Mouse (Mus musculus) ES-CJ7 (cell line): ENCODE results near the gene Alk.
A peak's percentile ranks its signal among the peaks of the same experiment; 100 is the strongest.

ENCODE experiments used
- DNase-seq: peaks from one replicate; pipeline ENCODE4 v3.0.0; 2011; ENCODE audit warnings: low read depth, low spot score

Gene Alk

DNA sequence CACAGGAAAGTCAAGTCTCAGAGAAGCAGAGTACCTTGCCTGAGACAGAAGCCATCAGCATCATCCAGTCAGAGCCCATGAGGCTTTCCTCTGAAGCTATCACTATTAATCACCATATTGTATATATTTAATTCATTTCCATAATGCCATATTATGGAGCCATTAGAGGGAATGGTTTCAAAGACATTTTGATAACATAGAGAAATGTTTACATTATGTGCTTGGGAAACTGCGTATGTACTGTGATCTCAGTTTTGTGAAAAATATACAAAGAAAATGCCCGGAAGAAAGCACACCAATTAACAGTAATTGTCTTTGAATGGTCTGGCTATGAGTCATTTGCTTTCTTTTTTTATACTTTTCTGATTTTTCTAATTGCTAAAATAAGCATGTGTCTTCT, 203.1 kb downstream of the Alk start:
- DNase-seq: no peak

DNA sequence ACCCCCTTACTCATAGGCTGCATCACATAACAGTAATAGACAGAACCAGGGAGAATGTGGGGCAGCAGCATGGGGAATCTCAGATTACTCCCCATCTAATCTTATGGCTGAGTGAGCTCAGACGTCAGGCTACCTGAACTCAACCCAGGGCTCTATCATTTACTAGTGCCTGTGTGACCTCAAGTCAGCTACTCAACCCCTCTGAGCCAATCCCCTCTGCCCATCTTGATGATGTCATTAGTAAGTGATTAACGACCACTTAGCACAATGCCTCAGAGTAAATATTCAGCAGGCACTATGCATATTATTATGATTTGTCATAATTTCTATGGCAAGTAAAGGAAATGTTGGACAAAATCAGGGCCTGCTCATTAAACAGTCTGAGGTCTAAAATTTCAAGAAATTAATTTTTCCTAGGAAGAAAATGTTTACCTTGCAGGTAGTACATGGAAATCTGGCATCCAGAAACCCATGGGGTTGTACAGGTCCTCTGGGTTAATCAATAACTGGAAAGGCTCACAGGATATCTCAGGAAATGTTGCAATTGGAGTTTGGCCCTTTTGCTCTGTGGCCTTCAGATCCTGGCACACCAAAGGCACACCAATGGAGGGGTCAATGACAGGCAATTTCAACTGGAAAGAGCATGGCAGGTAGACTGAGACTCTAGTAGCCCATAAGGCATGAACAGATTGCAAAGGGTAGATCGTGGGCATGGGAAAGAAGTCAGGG, 204.9 kb downstream of the Alk start:
- DNase-seq: no peak

DNA sequence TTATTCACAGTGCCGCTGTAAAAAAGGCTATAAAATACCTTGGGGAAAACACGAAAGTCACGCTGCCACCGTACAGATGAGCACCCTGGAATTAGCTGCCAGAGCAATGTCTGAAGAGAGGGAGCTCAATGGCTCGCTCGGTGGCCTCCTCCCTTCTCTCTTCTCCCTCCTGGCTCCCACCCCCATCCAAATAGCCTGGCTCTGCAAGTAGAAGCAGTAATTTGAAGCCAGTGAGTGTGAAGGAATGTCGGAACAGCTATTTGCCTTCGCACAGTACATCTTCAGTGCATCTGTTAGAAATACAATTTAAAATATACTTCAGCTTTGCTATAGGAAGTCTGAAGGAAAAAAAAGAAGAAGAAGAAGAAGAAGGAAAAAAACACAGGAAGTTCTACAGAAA, 208.5 kb downstream of the Alk start:
- DNase-seq: no peak

DNA sequence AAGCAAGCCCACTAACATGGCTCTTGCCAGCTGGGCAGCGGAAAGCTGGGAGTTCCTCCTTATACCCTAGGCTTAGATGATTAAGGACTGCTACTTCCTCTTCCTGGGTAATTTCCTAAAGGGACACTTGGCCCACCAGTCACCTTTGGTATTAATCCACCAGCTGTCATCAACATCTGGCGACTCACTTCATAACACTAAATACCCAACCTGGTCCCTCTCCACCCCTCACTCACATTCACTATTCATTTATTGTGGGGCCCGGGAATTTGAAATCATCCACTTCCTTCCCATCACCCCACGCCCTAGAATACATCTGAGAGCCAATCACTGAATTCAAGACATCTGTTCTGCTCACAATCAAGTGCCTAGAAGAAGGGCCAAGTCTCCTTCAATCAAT, 235.4 kb downstream of the Alk start:
- no peak for DNase-seq

DNA sequence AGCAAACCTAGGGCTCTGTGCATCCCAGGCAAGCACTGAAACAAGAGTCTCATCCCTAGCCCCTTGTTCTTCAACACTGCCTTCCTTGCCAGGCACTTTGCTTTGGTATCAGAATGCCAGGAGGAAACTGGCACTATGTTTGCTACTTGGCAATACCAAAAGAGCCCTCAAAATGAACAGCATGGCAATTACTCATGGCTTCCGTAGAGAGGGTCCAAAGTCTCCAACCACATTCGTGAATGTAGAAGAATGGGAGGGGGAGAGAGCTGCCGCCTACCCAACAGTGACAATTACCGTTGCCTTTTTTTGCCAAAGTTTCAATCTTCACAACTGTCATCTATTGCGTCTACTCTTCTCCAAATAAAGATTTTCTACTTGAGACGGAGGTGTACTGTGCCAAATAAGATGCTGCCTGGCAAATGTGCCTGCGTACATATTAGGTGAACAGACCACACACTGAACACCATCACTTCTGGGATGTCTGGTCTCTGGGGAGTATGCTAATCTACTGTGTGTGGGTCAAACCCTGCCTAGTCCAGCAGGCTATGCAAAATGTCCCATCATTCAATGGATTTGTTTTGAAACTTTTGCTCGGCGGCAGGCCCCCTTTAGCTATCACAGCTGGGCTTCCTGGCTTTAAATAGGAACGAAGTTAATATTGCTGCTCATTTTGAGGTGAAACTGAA, 241.5 kb downstream of the Alk start:
- DNase-seq: no peak

DNA sequence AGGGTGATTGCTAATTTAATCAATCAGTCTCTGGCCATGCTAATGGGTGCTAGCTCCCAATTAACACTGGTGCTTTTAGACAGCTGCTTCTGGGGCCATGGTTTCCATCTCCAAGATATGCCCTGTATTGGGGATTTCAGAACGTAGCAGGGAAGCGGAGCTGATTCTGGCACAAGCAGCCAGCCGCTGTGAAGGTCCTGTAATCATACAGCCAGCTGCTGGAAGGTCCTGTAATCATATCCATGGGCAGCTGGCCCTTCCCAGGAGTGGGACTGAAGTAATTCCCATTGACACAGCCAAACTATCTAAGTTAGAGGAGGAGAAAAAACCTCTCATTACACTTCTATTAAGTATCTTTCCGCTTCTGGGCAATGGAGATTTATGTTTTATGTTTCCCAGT, 242.5 kb downstream of the Alk start:
- no peak for DNase-seq

DNA sequence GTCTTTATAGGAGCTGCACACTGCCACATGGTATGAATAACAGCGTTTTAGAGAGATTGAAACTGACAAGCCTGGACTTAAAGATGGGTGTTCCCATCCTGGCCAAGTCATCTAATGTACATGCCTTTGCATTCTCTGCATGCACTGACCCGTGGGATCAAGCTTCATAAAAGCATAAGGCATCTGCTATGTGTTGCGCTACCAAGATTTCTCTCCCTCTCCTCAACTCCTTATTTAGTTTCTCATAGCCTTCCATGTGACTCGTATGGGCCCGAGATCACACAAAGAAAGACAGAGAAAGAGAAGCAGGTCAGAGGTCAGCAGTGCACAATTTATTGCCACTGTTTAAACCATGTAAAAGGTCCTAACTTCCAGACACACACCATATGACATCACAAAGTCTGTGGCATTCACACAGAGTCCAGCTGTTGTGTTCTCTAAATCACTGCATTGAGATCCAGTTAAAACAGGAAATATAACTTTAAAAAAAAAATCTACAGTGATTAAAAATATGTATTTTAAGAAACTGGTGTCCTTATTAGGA, 247.6 kb downstream of the Alk start:
- DNase-seq: no peak

DNA sequence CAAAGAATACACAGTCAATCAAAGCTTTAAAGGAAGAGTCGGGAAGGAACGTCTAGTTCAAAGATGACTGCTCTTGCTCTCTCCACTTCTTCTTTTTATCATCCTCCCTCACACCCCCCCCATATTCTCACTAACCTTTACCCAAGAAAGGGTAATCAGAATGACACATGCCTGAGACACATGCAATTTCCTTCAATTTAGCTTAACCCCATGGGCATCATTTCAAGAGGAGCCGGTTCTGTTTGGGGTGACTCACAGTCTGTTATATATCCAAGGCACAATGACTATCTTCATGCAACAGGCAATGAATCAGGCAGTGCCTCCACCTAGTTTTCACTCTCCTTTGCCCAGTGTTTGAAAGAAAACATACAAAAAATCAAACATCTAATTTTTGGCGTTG, 265.0 kb downstream of the Alk start:
- no peak for DNase-seq

DNA sequence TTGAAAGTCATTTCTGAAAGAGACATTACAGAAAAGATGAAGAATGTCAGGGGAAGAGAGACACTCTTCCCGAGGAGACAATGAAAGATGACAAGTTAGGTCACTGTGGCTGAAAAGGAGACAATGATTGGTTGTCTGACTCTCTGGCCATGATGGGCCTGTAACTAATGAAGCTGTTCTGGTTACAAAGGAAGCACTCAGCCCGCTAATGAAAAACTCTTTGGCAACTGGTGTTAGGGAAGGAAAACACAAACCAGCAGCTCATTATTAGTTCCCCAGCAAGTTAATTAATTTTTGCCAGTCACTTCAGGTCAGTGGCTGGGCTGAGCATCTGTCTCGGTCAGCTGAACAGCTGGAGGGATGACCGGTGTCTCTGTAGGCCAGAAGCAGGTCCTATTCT, 271.5 kb downstream of the Alk start:
- no peak for DNase-seq

DNA sequence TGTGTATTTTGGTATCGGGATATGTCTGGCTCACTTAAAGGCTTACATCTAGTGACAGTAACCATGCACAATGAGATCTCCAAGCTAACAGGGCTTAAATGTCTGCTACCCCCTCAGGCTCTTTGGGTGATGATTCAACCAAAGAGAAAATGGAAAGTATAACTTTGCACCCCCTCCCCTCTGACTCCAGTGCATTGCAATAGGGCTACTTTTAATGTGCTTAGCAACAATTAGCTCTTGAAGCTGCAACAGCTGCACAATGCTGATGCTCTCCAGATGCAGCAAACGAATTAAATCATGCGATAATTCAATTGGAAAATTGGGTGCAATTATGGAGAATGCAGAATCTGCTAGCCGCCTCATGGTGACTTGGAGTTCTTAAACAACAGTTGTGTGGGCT, 278.5 kb downstream of the Alk start:
- no peak for DNase-seq

DNA sequence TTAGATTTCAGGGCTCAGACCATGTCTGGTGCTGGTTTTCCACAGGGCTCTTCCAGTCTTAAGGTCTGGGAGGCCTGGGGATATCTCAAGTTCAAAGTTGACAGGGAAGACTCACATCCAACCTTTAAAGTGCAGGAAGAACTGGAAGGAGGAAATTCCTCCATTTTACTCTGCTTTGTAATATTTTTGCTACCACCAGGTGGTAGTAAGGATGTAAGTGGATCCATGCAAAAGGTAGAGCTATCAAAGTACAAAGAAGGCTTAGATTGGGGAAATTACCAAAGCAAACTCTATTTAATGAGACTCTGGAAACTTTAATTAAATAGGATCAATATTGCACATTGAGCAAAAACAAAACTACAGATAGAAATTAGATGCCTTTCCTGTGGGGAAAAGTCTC, 284.9 kb downstream of the Alk start:
- DNase-seq: peak; percentile 6

DNA sequence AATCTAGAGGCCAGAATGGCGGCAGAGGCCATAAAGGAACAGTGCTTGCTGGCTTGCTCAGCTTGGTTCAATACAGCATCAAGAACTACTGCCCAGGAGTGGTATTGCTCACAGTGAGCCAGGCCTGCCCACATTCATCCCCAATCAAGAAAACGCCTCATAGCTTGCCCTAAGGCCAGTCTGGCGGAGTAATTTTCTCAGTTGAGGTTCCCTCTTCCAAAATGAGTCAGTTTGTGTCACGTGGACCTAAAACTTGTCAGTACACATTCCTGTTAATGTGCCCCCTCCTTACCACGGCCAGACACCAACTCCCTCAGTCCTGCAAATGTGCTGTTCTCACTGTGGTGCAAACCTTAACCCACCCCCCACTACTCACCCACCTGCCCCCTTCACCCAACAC, 304.8 kb downstream of the Alk start:
- DNase-seq: no peak

DNA sequence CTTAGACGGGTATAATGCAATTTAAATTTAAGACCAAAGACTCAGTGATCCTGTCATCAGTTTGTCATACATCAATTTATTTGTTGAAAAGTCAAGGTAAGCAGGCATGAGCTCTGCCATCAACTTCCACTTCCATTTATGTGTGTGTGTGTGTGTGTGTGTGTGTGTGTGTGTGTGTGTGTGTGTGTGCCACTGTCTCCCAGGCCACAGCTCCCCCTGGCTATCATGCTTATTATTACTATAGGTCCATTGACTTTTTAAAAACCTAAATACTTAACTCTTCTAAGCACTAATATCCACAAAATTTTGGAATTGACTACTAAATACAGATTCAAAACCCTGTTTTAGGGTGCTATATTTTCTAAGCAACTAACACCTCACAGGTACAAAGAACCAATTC, 308.1 kb downstream of the Alk start:
- no peak for DNase-seq

DNA sequence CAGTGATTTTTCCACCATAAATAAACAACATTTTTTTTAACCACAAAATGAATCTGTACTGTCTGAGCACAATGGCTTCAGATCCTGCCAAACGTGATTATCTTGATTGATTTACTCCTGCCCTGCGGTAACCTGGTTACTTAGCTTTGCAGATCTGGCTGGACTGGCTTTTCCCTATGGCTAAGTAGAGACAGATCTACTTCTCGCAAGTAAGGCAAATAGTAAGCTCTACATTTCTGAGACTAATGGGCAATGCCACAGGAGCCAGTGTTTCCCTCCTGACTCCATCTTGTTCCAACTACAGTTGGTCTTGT, 311.2 kb downstream of the Alk start:
- DNase-seq: no peak

DNA sequence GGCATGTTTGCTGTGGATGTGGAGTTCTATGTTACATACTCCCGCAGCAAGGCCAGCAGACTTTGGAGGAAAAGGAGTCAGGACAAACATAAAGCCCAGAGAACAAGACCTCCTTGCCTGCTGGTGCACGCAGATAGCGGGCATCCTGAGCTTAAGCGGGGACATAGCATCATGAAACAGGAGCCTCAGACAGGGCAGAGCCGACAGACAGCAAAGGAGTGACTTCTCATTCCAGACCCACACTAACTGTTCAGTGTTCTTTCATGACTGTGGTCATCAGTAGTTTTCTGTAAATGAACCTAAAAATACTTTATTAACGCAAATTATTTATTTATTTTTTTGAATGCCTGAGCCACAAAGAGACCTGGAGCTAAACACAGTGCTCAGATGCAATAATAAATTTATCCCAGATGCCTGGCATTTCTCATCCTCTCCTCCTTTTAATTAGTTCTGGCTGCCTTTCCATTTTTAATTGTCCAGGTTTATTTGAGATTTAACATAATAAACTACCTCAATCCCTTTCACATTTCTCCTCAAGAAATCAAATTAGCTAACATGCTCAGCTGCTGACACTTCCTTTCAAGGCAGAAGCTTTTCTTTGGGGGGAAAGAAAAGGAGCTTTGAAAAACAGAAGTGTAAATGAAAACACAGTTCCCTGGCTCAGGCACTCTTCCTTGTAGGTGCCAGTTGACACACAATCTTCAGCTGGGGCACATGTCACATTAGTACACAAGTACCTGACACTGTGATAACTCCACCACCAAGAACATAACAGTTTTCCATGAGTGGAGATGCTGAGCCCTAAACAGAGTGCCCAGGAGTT, 311.8 kb downstream of the Alk start:
- no peak for DNase-seq

DNA sequence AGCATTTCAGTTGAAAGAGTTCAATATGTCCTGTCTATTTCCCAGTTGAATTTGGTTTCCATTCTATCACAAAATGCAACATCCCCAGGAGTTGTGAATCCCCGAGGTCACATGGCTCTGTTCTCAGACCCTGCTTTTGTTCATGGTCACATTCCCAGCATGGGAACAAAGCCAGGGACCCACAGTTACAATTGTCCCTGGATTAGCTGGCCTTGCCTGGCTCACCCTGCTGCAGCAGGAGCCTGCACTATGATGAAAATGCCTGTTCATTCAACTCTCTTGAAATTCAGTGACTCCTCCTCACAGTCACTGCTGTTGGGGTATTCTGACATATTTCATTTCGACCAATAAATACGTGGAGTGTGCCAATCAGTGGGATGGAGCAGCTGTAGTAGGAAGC, 318.5 kb downstream of the Alk start:
- no peak for DNase-seq

DNA sequence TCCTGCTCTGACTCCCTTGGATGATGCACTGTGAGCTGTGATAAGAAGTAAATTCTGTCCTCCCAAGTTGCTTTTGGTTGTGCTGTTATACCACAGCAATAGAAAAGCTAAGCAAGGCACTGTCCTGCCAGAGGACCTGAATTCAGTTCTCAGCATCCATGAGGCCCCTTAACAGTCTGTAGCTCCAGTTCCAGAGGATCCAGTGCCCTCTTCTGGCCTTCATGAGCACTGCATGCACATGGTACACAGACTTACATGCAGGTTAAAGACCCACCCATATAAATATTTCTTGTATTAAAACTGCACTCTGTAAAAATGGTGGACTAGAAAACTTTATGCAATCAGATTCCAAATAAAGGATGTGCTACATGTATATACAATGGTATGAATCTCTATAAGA, 326.1 kb downstream of the Alk start:
- peak; percentile 34 for DNase-seq

DNA sequence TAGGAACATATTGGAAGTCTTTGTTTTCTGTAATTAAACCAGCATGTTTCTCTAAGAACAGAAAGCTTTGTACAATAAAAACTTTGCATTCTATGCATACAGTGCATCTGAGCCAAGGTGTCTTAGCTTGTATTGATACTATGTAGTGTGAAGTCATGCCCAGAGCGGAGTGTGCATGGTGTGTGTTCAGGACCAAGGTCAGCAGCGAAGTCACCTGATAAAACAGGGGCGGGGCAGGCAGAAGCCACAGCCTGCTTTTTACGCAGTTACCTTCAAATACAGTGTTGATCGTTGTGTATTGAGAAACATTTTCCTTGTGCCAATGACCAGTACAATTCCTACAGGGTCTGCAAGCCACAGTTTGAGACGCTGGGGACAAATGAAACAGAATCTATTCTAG, 327.6 kb downstream of the Alk start:
- DNase-seq: peak; percentile 25

DNA sequence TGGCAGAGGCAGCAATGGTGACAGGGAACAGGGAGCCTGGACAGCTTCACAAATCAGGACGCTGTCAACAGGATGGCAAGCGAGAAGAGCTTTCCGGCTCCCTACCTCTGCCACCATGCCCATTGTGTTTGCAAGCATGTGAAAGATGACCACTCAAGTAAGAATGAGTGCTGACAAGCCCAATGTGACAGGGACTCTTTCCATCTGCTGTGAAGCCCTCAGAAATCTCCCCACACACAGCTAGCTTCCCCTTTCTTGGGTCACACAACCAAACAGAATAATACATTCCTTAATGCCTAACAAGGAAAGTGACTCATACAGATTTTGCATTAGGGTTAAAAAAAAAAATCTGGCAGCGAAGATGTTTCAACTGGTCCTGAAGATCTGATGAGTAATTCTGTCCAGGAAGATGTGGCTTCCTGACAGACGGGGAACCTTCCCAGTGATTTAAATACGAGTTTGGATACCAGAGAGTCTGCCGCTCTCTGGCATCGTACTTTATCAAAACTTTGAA, 329.0 kb downstream of the Alk start:
- no peak for DNase-seq

DNA sequence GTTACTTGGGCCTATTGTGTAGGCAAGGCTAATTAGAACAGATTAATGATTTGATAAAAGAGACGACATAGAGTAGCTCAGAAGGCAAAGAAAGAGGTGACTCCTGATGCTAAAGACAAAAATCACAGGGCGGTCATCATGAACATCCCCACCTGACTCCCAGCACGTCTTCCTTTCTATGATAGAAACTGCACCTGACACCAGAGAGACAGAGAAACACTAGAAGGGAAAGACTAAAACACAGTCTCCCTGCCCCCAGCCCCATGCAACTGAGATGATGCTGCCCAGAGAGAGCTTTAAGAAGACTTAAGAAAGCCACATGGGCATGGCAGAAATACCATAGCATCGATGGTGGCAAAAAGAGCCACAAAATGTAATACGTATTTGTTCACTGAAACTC, 330.2 kb downstream of the Alk start:
- no peak for DNase-seq

DNA sequence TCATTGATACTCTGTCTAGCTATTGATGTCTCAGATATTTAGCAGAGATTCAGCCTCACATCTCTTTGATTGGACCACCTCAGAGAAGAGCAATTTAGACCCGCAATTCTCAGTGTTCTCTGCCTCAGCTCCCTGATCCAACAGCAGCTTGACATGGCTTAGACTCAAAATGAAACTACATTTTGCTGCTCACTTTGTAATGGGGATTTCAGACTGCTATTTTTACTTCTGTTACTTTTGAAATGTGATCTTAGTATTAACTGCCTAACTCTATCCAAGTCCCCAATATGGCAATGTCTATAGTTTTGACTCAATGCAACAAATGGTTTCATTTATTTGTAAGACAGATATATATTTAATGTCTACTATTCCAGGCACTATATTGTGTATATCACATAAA, 332.8 kb downstream of the Alk start:
- no peak for DNase-seq

DNA sequence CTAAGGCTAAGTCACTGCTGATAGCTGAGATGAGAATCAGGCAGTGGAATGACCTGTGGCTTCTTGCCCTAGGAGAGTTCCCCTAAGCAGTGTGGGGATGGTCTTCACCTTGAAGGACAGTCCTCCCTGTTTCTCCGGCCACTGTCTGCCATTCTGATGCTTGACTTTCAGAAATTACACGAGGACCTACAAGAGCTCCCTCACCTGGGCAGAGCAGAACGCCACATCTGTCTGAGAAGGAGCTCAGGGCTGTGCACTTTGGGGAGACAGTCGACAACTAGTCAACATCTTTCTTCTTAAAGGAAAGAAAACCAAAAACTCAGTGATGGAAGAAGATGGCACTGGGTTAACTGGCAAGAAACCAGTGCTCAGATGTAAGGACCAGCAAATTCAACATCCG, 335.9 kb downstream of the Alk start:
- no peak for DNase-seq
